Mouse (Mus musculus): Measurements from ENCODE around the gene Adcyap1r1. TPM values are rescaled to one million over a fixed set of nuclear protein-coding genes. Genes with fewer than 3 reads are reported as not detected.

The Adcyap1r1 gene
- polyA plus RNA-seq, 1 experiment from 2014 or later = 6.2 TPM

GRCm38 (mm10) chr6:55420869-55421361, 30.9 kb upstream of the Adcyap1r1 start:
- no peak overlapping the region for H3K4me3 ChIP-seq
- H3K27me3 ChIP-seq (replicated peaks) = 0 out of 2 replicates have a peak, but pooled peaks cover 14% of the 10 kb centered on the region

GRCm38 (mm10) chr6:55432121-55432520, 19.7 kb upstream of the Adcyap1r1 start:
- peaks cover 4% of the 10 kb centered on the region; the same call in 1 of the 2 replicates for H3K4me1 ChIP-seq (replicated peaks)
- no peaks in the 10 kb centered on the region for H3K36me3 ChIP-seq
- H3K27me3 ChIP-seq (replicated peaks) = peaks cover 3% of the 10 kb centered on the region
- no peak for ATAC-seq (ENCODE audit: insufficient number of reproducible peaks, low FRiP score)
- no peak overlapping the region for H3K4me2 ChIP-seq
- H3K27ac ChIP-seq (ENCODE audit: poor library complexity, severe bottlenecking) = no peak overlapping the region
- H3K9ac ChIP-seq = no peak overlapping the region
- no peak overlapping the region for H3K4me3 ChIP-seq
- no peaks in the 10 kb centered on the region for H3K9me3 ChIP-seq (replicated peaks)

More at GRCm38 (mm10) chr6:55420869-55421361, 30.9 kb upstream of the Adcyap1r1 start:
- ATAC-seq (ENCODE audit: insufficient number of reproducible peaks, low FRiP score) = no peak
- Histone ChIP-seq H3K4me2 (no peak overlapping the region), H3K27ac (ENCODE audit: poor library complexity, severe bottlenecking) (no peak overlapping the region), H3K36me3 (no peaks in the 10 kb centered on the region), H3K4me1 (replicated peaks) (no peaks in the 10 kb centered on the region), H3K9ac (no peak overlapping the region), H3K9me3 (replicated peaks) (no peaks in the 10 kb centered on the region)
- WGBS = 64% methylated on average over 1 of the region's 1 CpGs

GRCm38 (mm10) chr6:55434360-55434759, 17.4 kb upstream of the Adcyap1r1 start:
- no peak overlapping the region for H3K9ac ChIP-seq
- no peak overlapping the region for H3K4me3 ChIP-seq
- WGBS = 23% methylated on average over 3 of the region's 3 CpGs
- no peak for ATAC-seq (ENCODE audit: insufficient number of reproducible peaks, low FRiP score)
- peaks cover 8% of the 10 kb centered on the region; the same call in 1 of the 2 replicates for H3K4me1 ChIP-seq (replicated peaks)
- no peak overlapping the region for H3K4me2 ChIP-seq
- peaks cover 14% of the 10 kb centered on the region for H3K27me3 ChIP-seq (replicated peaks)
- H3K36me3 ChIP-seq = no peaks in the 10 kb centered on the region
- no peak overlapping the region for H3K27ac ChIP-seq (ENCODE audit: poor library complexity, severe bottlenecking)
- no peaks in the 10 kb centered on the region for H3K9me3 ChIP-seq (replicated peaks)

- WGBS = 63% methylated on average over 8 of the region's 8 CpGs
- no peak for ATAC-seq (ENCODE audit: insufficient number of reproducible peaks, low FRiP score)
- no peaks in the 10 kb centered on the region for H3K36me3 ChIP-seq
- H3K27me3 ChIP-seq (replicated peaks) = peaks cover 16% of the 10 kb centered on the region
- H3K4me2 ChIP-seq = no peak overlapping the region
- H3K4me3 ChIP-seq = no peak overlapping the region
- no peaks in the 10 kb centered on the region for H3K9me3 ChIP-seq (replicated peaks)
- H3K9ac ChIP-seq = no peak overlapping the region
- H3K27ac ChIP-seq (ENCODE audit: poor library complexity, severe bottlenecking) = no peak overlapping the region
- H3K4me1 ChIP-seq (replicated peaks) = peaks cover 8% of the 10 kb centered on the region; the same call in 1 of the 2 replicates
These were observed 16.3 kb upstream of the Adcyap1r1 start for GRCm38 (mm10) chr6:55435266-55436159.

GRCm38 (mm10) chr6:55437919-55438318, 13.9 kb upstream of the Adcyap1r1 start:
- H3K4me3 ChIP-seq = no peak overlapping the region
- no peaks in the 10 kb centered on the region for H3K9me3 ChIP-seq (replicated peaks)
- no peak overlapping the region for H3K27ac ChIP-seq (ENCODE audit: poor library complexity, severe bottlenecking)
- no peak for ATAC-seq (ENCODE audit: insufficient number of reproducible peaks, low FRiP score)
- no peak overlapping the region for H3K9ac ChIP-seq
- peaks cover 30% of the 10 kb centered on the region for H3K27me3 ChIP-seq (replicated peaks)
- no peaks in the 10 kb centered on the region for H3K36me3 ChIP-seq
- no peak overlapping the region for H3K4me2 ChIP-seq
- peaks cover 8% of the 10 kb centered on the region; the same call in 1 of the 2 replicates for H3K4me1 ChIP-seq (replicated peaks)
- WGBS = 16% methylated on average over 3 of the region's 3 CpGs

- 54% methylated on average over 2 of the region's 2 CpGs for WGBS
- no peaks in the 10 kb centered on the region for H3K36me3 ChIP-seq
- H3K4me3 ChIP-seq = no peak overlapping the region
- no peak overlapping the region for H3K4me2 ChIP-seq
- H3K4me1 ChIP-seq (replicated peaks) = peaks cover 8% of the 10 kb centered on the region; the same call in 1 of the 2 replicates
- no peak overlapping the region for H3K9ac ChIP-seq
- H3K27ac ChIP-seq (ENCODE audit: poor library complexity, severe bottlenecking) = no peak overlapping the region
- no peak for ATAC-seq (ENCODE audit: insufficient number of reproducible peaks, low FRiP score)
- no peaks in the 10 kb centered on the region for H3K9me3 ChIP-seq (replicated peaks)
- H3K27me3 ChIP-seq (replicated peaks) = peaks cover 34% of the 10 kb centered on the region
These were observed 12.9 kb upstream of the Adcyap1r1 start for GRCm38 (mm10) chr6:55438837-55439236.

- Histone ChIP-seq H3K36me3 (no peaks in the 10 kb centered on the region), H3K9ac (no peak overlapping the region), H3K4me3 (no peak overlapping the region), H3K27me3 (replicated peaks) (peaks cover 58% of the 10 kb centered on the region), H3K27ac (ENCODE audit: poor library complexity, severe bottlenecking) (no peak overlapping the region), H3K9me3 (replicated peaks) (no peaks in the 10 kb centered on the region), H3K4me2 (no peak overlapping the region), H3K4me1 (replicated peaks) (no peaks in the 10 kb centered on the region)
- ATAC-seq (ENCODE audit: insufficient number of reproducible peaks, low FRiP score) = no peak
- WGBS = 26% methylated on average over 2 of the region's 2 CpGs
These were observed 7.7 kb upstream of the Adcyap1r1 start for GRCm38 (mm10) chr6:55443927-55444688.

GRCm38 (mm10) chr6:55444721-55445120, 7.1 kb upstream of the Adcyap1r1 start:
- Histone ChIP-seq H3K4me2 (no peak overlapping the region), H3K27me3 (replicated peaks) (peaks cover 64% of the 10 kb centered on the region), H3K9me3 (replicated peaks) (no peaks in the 10 kb centered on the region), H3K4me3 (no peak overlapping the region), H3K4me1 (replicated peaks) (no peaks in the 10 kb centered on the region), H3K9ac (no peak overlapping the region), H3K27ac (ENCODE audit: poor library complexity, severe bottlenecking) (no peak overlapping the region), H3K36me3 (no peaks in the 10 kb centered on the region)
- 42% methylated on average over 4 of the region's 4 CpGs for WGBS
- ATAC-seq (ENCODE audit: insufficient number of reproducible peaks, low FRiP score) = no peak

GRCm38 (mm10) chr6:55448199-55448598, 3.6 kb upstream of the Adcyap1r1 start:
- H3K9ac ChIP-seq = no peak overlapping the region
- peaks cover 82% of the 10 kb centered on the region for H3K27me3 ChIP-seq (replicated peaks)
- 47% methylated on average over 9 of the region's 9 CpGs for WGBS

GRCm38 (mm10) chr6:55448976-55449678, 2.7 kb upstream of the Adcyap1r1 start:
- H3K27me3 ChIP-seq (replicated peaks) = peaks cover 85% of the 10 kb centered on the region
- WGBS = 65% methylated on average over 8 of the region's 8 CpGs
- H3K9ac ChIP-seq = no peak overlapping the region
- no peaks in the 10 kb centered on the region for H3K9me3 ChIP-seq (replicated peaks)
- no peak overlapping the region for H3K27ac ChIP-seq (ENCODE audit: poor library complexity, severe bottlenecking)
- ATAC-seq (ENCODE audit: insufficient number of reproducible peaks, low FRiP score) = no peak
- H3K4me3 ChIP-seq = no peak overlapping the region
- no peaks in the 10 kb centered on the region for H3K36me3 ChIP-seq
- no peak overlapping the region for H3K4me2 ChIP-seq
- peaks cover 24% of the 10 kb centered on the region for H3K4me1 ChIP-seq (replicated peaks)

More at GRCm38 (mm10) chr6:55448199-55448598, 3.6 kb upstream of the Adcyap1r1 start:
- Histone ChIP-seq H3K4me2 (no peak overlapping the region), H3K9me3 (replicated peaks) (no peaks in the 10 kb centered on the region), H3K36me3 (no peaks in the 10 kb centered on the region), H3K4me3 (no peak overlapping the region), H3K27ac (ENCODE audit: poor library complexity, severe bottlenecking) (no peak overlapping the region), H3K4me1 (replicated peaks) (peaks cover 15% of the 10 kb centered on the region)
- no peak for ATAC-seq (ENCODE audit: insufficient number of reproducible peaks, low FRiP score)

Data from heart, embryonic 12.5 days (tissue).